Mouse (Mus musculus): Measurements from ENCODE around the gene Noc2l. TPM values are rescaled to one million over a fixed set of nuclear protein-coding genes. Genes with fewer than 3 reads are reported as not detected.

Gene Noc2l
- total RNA-seq, 2 experiments from 2014 or later, result 81.6 to 122 TPM

Other genes starting within 250 kb of the Noc2l start
- 10.5 and 10.6 TPM in 2 replicates for gene B3galt6, start 243.4 kb upstream of the Noc2l start, total RNA-seq (2015)
- gene B3galt6, start 243.4 kb upstream of the Noc2l start, total RNA-seq (2017), result 11.4 and 12.9 TPM in 2 replicates
- 52.6 and 54.4 TPM in 2 replicates for gene Sdf4, start 243.1 kb upstream of the Noc2l start, total RNA-seq (2015)
- gene Sdf4, start 243.1 kb upstream of the Noc2l start, total RNA-seq (2017), result 188 and 205 TPM in 2 replicates
- 1.6 and 2.0 TPM in 2 replicates for gene Tnfrsf4, start 222.2 kb upstream of the Noc2l start, total RNA-seq (2015)
- 0.37 and 0.57 TPM in 2 replicates for gene Tnfrsf4, start 222.2 kb upstream of the Noc2l start, total RNA-seq (2017)
- gene Tnfrsf18, start 209.8 kb upstream of the Noc2l start, total RNA-seq (2015), result 0.76 and 4.5 TPM in 2 replicates
- 1.9 and 2.0 TPM in 2 replicates for gene Tnfrsf18, start 209.8 kb upstream of the Noc2l start, total RNA-seq (2017)
- not detected in 2 replicates for gene Ttll10, start 176.6 kb upstream of the Noc2l start, total RNA-seq (2015)
- gene Ttll10, start 176.6 kb upstream of the Noc2l start, total RNA-seq (2017), result not detected in 2 replicates
- gene 9430015G10Rik, start 126.0 kb upstream of the Noc2l start, total RNA-seq (2015), result 16.9 and 24.7 TPM in 2 replicates
- gene 9430015G10Rik, start 126.0 kb upstream of the Noc2l start, total RNA-seq (2017), result 28.3 and 33.7 TPM in 2 replicates
- 0.22 and 0.27 TPM in 2 replicates for gene Rnf223, start 105.5 kb upstream of the Noc2l start, total RNA-seq (2015)
- gene Rnf223, start 105.5 kb upstream of the Noc2l start, total RNA-seq (2017), result 0.25 TPM in 1 of 2 replicates, not detected in the other
- gene Agrn, start 38.5 kb upstream of the Noc2l start, total RNA-seq (2015), result 4.8 and 5.8 TPM in 2 replicates
- 1.9 and 2.0 TPM in 2 replicates for gene Agrn, start 38.5 kb upstream of the Noc2l start, total RNA-seq (2017)
- gene Isg15, start 35.2 kb upstream of the Noc2l start, total RNA-seq (2015), result 1.2 and 2.1 TPM in 2 replicates
- gene Isg15, start 35.2 kb upstream of the Noc2l start, total RNA-seq (2017), result 0.79 TPM in 1 of 2 replicates, not detected in the other
- gene AW011738, start 32.7 kb upstream of the Noc2l start, total RNA-seq (2015), result 0.46 and 0.62 TPM in 2 replicates
- gene AW011738, start 32.7 kb upstream of the Noc2l start, total RNA-seq (2017), result 0.07 and 0.12 TPM in 2 replicates
- 0.12 TPM in 1 of 2 replicates, not detected in the other for gene Perm1, start 20.1 kb upstream of the Noc2l start, total RNA-seq (2015)
- 0.08 TPM in 1 of 2 replicates, not detected in the other for gene Perm1, start 20.1 kb upstream of the Noc2l start, total RNA-seq (2017)
- 11.6 and 18.4 TPM in 2 replicates for gene Plekhn1, start 1.2 kb upstream of the Noc2l start, total RNA-seq (2015)
- gene Plekhn1, start 1.2 kb upstream of the Noc2l start, total RNA-seq (2017), result 12.8 and 15.5 TPM in 2 replicates
- not detected in 2 replicates for gene Samd11, start 19.6 kb downstream of the Noc2l start, total RNA-seq (2015)
- gene Samd11, start 19.6 kb downstream of the Noc2l start, total RNA-seq (2017), result 0.12 and 0.30 TPM in 2 replicates
- gene Vmn2r-ps159, start 95.1 kb downstream of the Noc2l start, total RNA-seq (2015), result not detected in 2 replicates
- gene Vmn2r-ps159, start 95.1 kb downstream of the Noc2l start, total RNA-seq (2017), result not detected in 2 replicates

All from megakaryocyte progenitor cell, adult 5-6 weeks (primary cell).